Mouse (Mus musculus) midbrain, embryonic 11.5 days (tissue): ENCODE data around the gene Tmem132c. TPM values are rescaled to one million over a fixed set of nuclear protein-coding genes. Genes with fewer than 3 reads are reported as not detected.

ENCODE experiments used
- ATAC-seq: fragments of 200-750 bp; cut with Nextera tagmentation; 2 replicates; pipeline ENCODE4 v1.8.0; 2017; ENCODE audit warnings: moderate TSS enrichment, moderate library complexity; ENCODE audit not compliant: low FRiP score
- DNase-seq: peaks from one replicate; pipeline ENCODE4 v3.0.0; 2015; ENCODE audit warnings: low spot score; ENCODE audit errors: missing footprints
- H3K27ac ChIP-seq: fragments of 300-500 bp; sonication (generic); 2 replicates; pipeline ENCODE4 v1.5.1; 2014; ENCODE audit warnings: low read depth, low read length
- H3K27me3 ChIP-seq: fragments of 300-500 bp; sonication (generic); 2 replicates; pipeline ENCODE4 v1.6.1; 2014; ENCODE audit warnings: mild to moderate bottlenecking, low read length, moderate library complexity, mixed read lengths; ENCODE audit not compliant: control insufficient read depth, insufficient read depth
- H3K36me3 ChIP-seq: fragments of 300-500 bp; sonication (generic); 2 replicates; pipeline ENCODE4 v1.6.1; 2014; ENCODE audit warnings: mild to moderate bottlenecking, low read length, moderate library complexity, mixed read lengths; ENCODE audit not compliant: control insufficient read depth, insufficient read depth
- H3K4me1 ChIP-seq: fragments of 300-500 bp; sonication (generic); 2 replicates; pipeline ENCODE4 v1.6.1; 2014; ENCODE audit warnings: low read length; ENCODE audit not compliant: control insufficient read depth, insufficient read depth
- H3K4me2 ChIP-seq: fragments of 300-500 bp; sonication (generic); 2 replicates; pipeline ENCODE4 v1.6.1; 2014; ENCODE audit warnings: mild to moderate bottlenecking, moderate library complexity
- H3K4me3 ChIP-seq: fragments of 300-500 bp; sonication (generic); 2 replicates; pipeline ENCODE4 v1.5.1; 2014; ENCODE audit warnings: low read depth, low read length
- H3K9ac ChIP-seq: fragments of 300-500 bp; sonication (generic); 2 replicates; pipeline ENCODE4 v1.6.1; 2014; ENCODE audit warnings: low read length
- H3K9me3 ChIP-seq: fragments of 300-500 bp; sonication (generic); 2 replicates; pipeline ENCODE4 v1.6.1; 2016; ENCODE audit warnings: low read length; ENCODE audit not compliant: control insufficient read depth
- WGBS: fragments of 180-500 bp; shearing (Covaris S2); extraction: QIAGEN DNeasy Blood & Tissue Kit; methylation state at CpG from one replicate; pipeline ENCODE4 v1.1.7; 2014; 5-methylcytosine and 5-hydroxymethylcytosine counted together
- polyA plus RNA-seq: library from polyadenylated mRNA; unstranded; fragments of >200 nt; fragmentation: Nextera tagmentation; extraction: Ambion mirVana; gene quantifications from 2 replicates; pipeline ENCODE4 v1.2.1, GENCODE M21; 2014

The Tmem132c gene
- polyA plus RNA-seq, 1 experiment from 2014 or later: 16.3 TPM

GRCm38 (mm10) chr5:127471902-127472301 is 230.3 kb downstream of the Tmem132c start:
- Histone ChIP-seq H3K4me3 (no peak overlapping the region), H3K9ac (no peak overlapping the region), H3K9me3 (no peaks in the 10 kb centered on the region), H3K36me3 (no peaks in the 10 kb centered on the region), H3K27me3 (no peaks in the 10 kb centered on the region), H3K4me2 (no peak overlapping the region), H3K4me1 (no peaks in the 10 kb centered on the region; the same call in 1 of the 2 replicates), H3K27ac (no peak overlapping the region)
- WGBS: 70% methylated on average over 5 of the region's 5 CpGs
- ATAC-seq: no peak
- no peak for DNase-seq

- Histone ChIP-seq H3K27me3 (no peaks in the 10 kb centered on the region), H3K4me1 (peaks cover 14% of the 10 kb centered on the region), H3K9ac (no peak overlapping the region), H3K9me3 (no peaks in the 10 kb centered on the region), H3K36me3 (no peaks in the 10 kb centered on the region), H3K4me3 (no peak overlapping the region), H3K4me2 (no peak overlapping the region), H3K27ac (no peak overlapping the region)
- 87% methylated on average over 1 of the region's 2 CpGs for WGBS
- ATAC-seq (no peak), DNase-seq (no peak)
Measured at GRCm38 (mm10) chr5:127473706-127474105, 232.1 kb downstream of the Tmem132c start.

- H3K4me1 ChIP-seq: peaks cover 14% of the 10 kb centered on the region
- H3K36me3 ChIP-seq: no peaks in the 10 kb centered on the region
- 93% methylated on average over 6 of the region's 6 CpGs for WGBS
- H3K9me3 ChIP-seq: no peaks in the 10 kb centered on the region
- ATAC-seq (no peak), DNase-seq (no peak)
- H3K27me3 ChIP-seq: no peaks in the 10 kb centered on the region; the same call in 1 of the 2 replicates
- H3K9ac ChIP-seq: no peak overlapping the region
- H3K27ac ChIP-seq: no peak overlapping the region
- no peak overlapping the region for H3K4me2 ChIP-seq
- H3K4me3 ChIP-seq: no peak overlapping the region
Measured at GRCm38 (mm10) chr5:127474856-127475255, 233.2 kb downstream of the Tmem132c start.

- Histone ChIP-seq H3K9ac (0 out of 2 replicates have a peak overlapping the region, but pooled peaks have one; percentile 14), H3K9me3 (no peaks in the 10 kb centered on the region), H3K27me3 (no peaks in the 10 kb centered on the region; the same call in 1 of the 2 replicates), H3K27ac (no peak overlapping the region; the same call in 1 of the 2 replicates), H3K4me1 (peaks cover 14% of the 10 kb centered on the region), H3K4me2 (peak overlapping the region; percentile 12; the same call in 1 of the 2 replicates), H3K36me3 (no peaks in the 10 kb centered on the region), H3K4me3 (no peak overlapping the region)
- WGBS: 18% methylated on average over 9 of the region's 9 CpGs
- peak; percentile 91 for DNase-seq
- peak; percentile 73 for ATAC-seq
Measured at GRCm38 (mm10) chr5:127477790-127478189, 236.2 kb downstream of the Tmem132c start.

- no peak overlapping the region for H3K9ac ChIP-seq
- peak; percentile 90 for DNase-seq
- no peaks in the 10 kb centered on the region for H3K9me3 ChIP-seq
- H3K4me1 ChIP-seq: peaks cover 14% of the 10 kb centered on the region
- H3K27me3 ChIP-seq: no peaks in the 10 kb centered on the region; the same call in 1 of the 2 replicates
- WGBS: 5% methylated on average over 10 of the region's 11 CpGs
- peak; percentile 43 for ATAC-seq
- no peak overlapping the region for H3K27ac ChIP-seq
- H3K4me2 ChIP-seq: no peak overlapping the region
- H3K36me3 ChIP-seq: no peaks in the 10 kb centered on the region
- H3K4me3 ChIP-seq: no peak overlapping the region
Measured at GRCm38 (mm10) chr5:127478322-127478721, 236.7 kb downstream of the Tmem132c start.

GRCm38 (mm10) chr5:127480931-127481330 is 239.3 kb downstream of the Tmem132c start:
- DNase-seq (no peak), ATAC-seq (no peak)
- 73% methylated on average over 9 of the region's 9 CpGs for WGBS
- Histone ChIP-seq H3K4me1 (peaks cover 20% of the 10 kb centered on the region), H3K9me3 (no peaks in the 10 kb centered on the region), H3K4me2 (no peak overlapping the region), H3K27me3 (no peaks in the 10 kb centered on the region; the same call in 1 of the 2 replicates), H3K4me3 (no peak overlapping the region), H3K36me3 (no peaks in the 10 kb centered on the region), H3K9ac (no peak overlapping the region), H3K27ac (no peak overlapping the region)

GRCm38 (mm10) chr5:127481416-127481815 is 239.8 kb downstream of the Tmem132c start:
- 24% methylated on average over 5 of the region's 5 CpGs for WGBS
- DNase-seq (peak; percentile 96), ATAC-seq (no peak)
- Histone ChIP-seq H3K36me3 (no peaks in the 10 kb centered on the region), H3K27me3 (no peaks in the 10 kb centered on the region; the same call in 1 of the 2 replicates), H3K9ac (no peak overlapping the region), H3K4me1 (peaks cover 20% of the 10 kb centered on the region), H3K27ac (no peak overlapping the region), H3K9me3 (no peaks in the 10 kb centered on the region), H3K4me3 (no peak overlapping the region), H3K4me2 (no peak overlapping the region)

GRCm38 (mm10) chr5:127482342-127482741 is 240.7 kb downstream of the Tmem132c start:
- WGBS: 79% methylated on average over 3 of the region's 3 CpGs
- no peak for ATAC-seq
- no peaks in the 10 kb centered on the region; the same call in 1 of the 2 replicates for H3K27me3 ChIP-seq
- no peak for DNase-seq
- no peak overlapping the region for H3K9ac ChIP-seq
- peaks cover 16% of the 10 kb centered on the region for H3K4me1 ChIP-seq
- H3K9me3 ChIP-seq: no peaks in the 10 kb centered on the region
- H3K36me3 ChIP-seq: no peaks in the 10 kb centered on the region
- H3K27ac ChIP-seq: no peak overlapping the region
- no peak overlapping the region for H3K4me3 ChIP-seq
- no peak overlapping the region for H3K4me2 ChIP-seq

- ATAC-seq (no peak), DNase-seq (no peak)
- Histone ChIP-seq H3K9ac (no peak overlapping the region), H3K27me3 (no peaks in the 10 kb centered on the region; the same call in 1 of the 2 replicates), H3K9me3 (no peaks in the 10 kb centered on the region), H3K27ac (no peak overlapping the region), H3K4me2 (no peak overlapping the region), H3K4me1 (peaks cover 6% of the 10 kb centered on the region; the same call in 1 of the 2 replicates), H3K36me3 (no peaks in the 10 kb centered on the region), H3K4me3 (no peak overlapping the region)
- WGBS: 59% methylated on average over 8 of the region's 8 CpGs
Measured at GRCm38 (mm10) chr5:127483955-127484659, 242.5 kb downstream of the Tmem132c start.
